Mouse (Mus musculus) midbrain, embryonic 16.5 days (tissue): ENCODE data around the gene Unk. TPM values are rescaled to one million over a fixed set of nuclear protein-coding genes. Genes with fewer than 3 reads are reported as not detected.

Experiments
- ATAC-seq: fragments of 200-750 bp; cut with Nextera tagmentation; 2 replicates; pipeline ENCODE4 v1.8.0; 2017; ENCODE audit warnings: moderate TSS enrichment
- H3K27ac ChIP-seq: fragments of 300-500 bp; sonication (generic); 2 replicates; pipeline ENCODE4 v1.5.1; 2014; ENCODE audit warnings: mild to moderate bottlenecking, low read length, mixed read lengths
- H3K27me3 ChIP-seq: fragments of 300-500 bp; sonication (generic); 2 replicates; pipeline ENCODE4 v1.6.1; 2014; ENCODE audit warnings: low read depth, low read length, mixed read lengths; ENCODE audit not compliant: control insufficient read depth, insufficient read depth
- H3K36me3 ChIP-seq: fragments of 300-500 bp; sonication (generic); 2 replicates; pipeline ENCODE4 v1.6.1; 2014; ENCODE audit warnings: mild to moderate bottlenecking, low read length, moderate library complexity, mixed read lengths; ENCODE audit not compliant: control insufficient read depth, insufficient read depth
- H3K4me1 ChIP-seq: fragments of 300-500 bp; sonication (generic); 2 replicates; pipeline ENCODE4 v1.6.1; 2014; ENCODE audit warnings: mild to moderate bottlenecking, low read length, mixed read lengths; ENCODE audit not compliant: control insufficient read depth, insufficient read depth
- H3K4me2 ChIP-seq: fragments of 300-500 bp; sonication (generic); 2 replicates; pipeline ENCODE4 v1.6.1; 2014; ENCODE audit warnings: mild to moderate bottlenecking, low read length, mixed read lengths
- H3K4me3 ChIP-seq: fragments of 300-500 bp; sonication (generic); 2 replicates; pipeline ENCODE4 v1.5.1; 2014; ENCODE audit warnings: low read depth, mild to moderate bottlenecking, low read length, moderate library complexity, mixed read lengths
- H3K9ac ChIP-seq: fragments of 300-500 bp; sonication (generic); 2 replicates; pipeline ENCODE4 v1.6.1; 2014; ENCODE audit warnings: low read depth, low read length, mixed read lengths
- H3K9me3 ChIP-seq: fragments of 300-500 bp; sonication (generic); replicated peaks from 2 replicates; pipeline ENCODE4 v1.6.1; 2014; ENCODE audit warnings: mild to moderate bottlenecking, low read length, mixed read lengths; ENCODE audit not compliant: control insufficient read depth, poor library complexity, severe bottlenecking
- WGBS: fragments of 180-500 bp; shearing (Covaris S2); extraction: QIAGEN DNeasy Blood & Tissue Kit; methylation state at CpG from one replicate; pipeline ENCODE4 v1.1.7; 2014; 5-methylcytosine and 5-hydroxymethylcytosine counted together
- polyA plus RNA-seq: library from polyadenylated mRNA; unstranded; fragments of >200 nt; fragmentation: Nextera tagmentation; extraction: Ambion mirVana; gene quantifications from 2 replicates; pipeline ENCODE4 v1.2.1, GENCODE M21; 2015

Unk gene
- polyA plus RNA-seq, 1 experiment from 2014 or later = 36.6 TPM

DNA sequence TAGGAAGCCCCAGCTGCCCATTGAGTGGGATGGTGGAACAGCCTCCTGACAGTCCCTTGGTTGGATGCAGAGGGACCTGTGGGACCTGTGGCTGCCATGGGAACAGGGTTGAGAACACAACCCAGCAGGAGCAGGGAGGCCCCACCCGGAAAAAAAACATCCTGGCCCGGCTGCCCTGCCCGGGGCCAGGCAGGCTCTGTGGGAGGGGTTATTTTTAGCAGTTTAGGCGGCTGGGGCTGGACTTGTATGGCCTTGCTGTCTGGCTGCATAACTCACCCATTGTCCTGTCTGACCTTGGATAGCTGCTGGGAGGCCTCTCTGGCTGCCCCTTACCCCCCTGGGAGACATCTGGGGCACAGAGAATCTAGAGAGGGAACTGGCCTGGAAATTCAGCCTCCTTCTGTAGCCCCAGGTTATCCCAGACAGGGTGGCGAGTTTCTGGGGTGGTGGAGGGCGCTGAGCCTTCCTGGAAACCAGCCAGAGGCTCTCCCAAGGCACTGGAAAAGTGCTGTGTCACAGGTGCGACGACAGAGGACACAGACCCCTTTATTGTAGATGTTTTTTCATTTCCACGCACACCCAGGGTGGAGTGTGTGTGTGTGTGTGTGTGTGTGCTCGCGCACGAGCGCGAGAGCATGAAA, 74.0 kb downstream of the Unk start:
- Histone ChIP-seq H3K4me3 (no peak overlapping the region), H3K27me3 (peaks cover 35% of the 10 kb centered on the region), H3K4me1 (0 out of 2 replicates have a peak, but pooled peaks cover 5% of the 10 kb centered on the region), H3K27ac (0 out of 2 replicates have a peak overlapping the region, but pooled peaks have one; percentile 29), H3K9ac (peak overlapping the region; percentile 12; the same call in 1 of the 2 replicates), H3K36me3 (no peaks in the 10 kb centered on the region), H3K4me2 (no peak overlapping the region), H3K9me3 (no peaks in the 10 kb centered on the region)
- 40% methylated on average over 14 of the region's 14 CpGs for WGBS
- ATAC-seq = no peak

DNA sequence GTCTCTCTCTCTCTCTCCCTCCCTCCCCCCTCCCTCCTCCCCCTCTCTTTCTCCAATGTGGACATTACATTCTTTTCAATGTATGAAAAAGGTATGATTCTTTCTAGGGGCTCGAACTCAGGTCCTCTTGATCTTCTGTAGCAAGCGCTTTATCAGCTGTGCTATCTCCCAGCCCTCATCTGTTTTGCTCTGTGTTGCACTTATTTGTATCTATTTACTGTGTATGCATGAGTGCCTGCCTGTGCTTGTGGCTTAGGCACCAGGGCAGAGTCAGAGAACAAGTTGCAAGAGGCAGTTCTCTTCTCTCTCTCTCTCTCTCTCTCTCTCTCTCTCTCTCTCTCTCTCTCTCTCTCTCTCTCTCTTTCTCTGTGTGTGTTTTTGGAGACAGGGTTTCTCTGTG, 74.9 kb downstream of the Unk start:
- Histone ChIP-seq H3K36me3 (no peaks in the 10 kb centered on the region), H3K9ac (no peak overlapping the region), H3K4me3 (no peak overlapping the region), H3K4me1 (peaks cover 10% of the 10 kb centered on the region; the same call in 1 of the 2 replicates), H3K27ac (no peak overlapping the region), H3K9me3 (no peaks in the 10 kb centered on the region), H3K27me3 (peaks cover 44% of the 10 kb centered on the region), H3K4me2 (no peak overlapping the region)
- 92% methylated on average over 2 of the region's 2 CpGs for WGBS
- ATAC-seq = no peak

DNA sequence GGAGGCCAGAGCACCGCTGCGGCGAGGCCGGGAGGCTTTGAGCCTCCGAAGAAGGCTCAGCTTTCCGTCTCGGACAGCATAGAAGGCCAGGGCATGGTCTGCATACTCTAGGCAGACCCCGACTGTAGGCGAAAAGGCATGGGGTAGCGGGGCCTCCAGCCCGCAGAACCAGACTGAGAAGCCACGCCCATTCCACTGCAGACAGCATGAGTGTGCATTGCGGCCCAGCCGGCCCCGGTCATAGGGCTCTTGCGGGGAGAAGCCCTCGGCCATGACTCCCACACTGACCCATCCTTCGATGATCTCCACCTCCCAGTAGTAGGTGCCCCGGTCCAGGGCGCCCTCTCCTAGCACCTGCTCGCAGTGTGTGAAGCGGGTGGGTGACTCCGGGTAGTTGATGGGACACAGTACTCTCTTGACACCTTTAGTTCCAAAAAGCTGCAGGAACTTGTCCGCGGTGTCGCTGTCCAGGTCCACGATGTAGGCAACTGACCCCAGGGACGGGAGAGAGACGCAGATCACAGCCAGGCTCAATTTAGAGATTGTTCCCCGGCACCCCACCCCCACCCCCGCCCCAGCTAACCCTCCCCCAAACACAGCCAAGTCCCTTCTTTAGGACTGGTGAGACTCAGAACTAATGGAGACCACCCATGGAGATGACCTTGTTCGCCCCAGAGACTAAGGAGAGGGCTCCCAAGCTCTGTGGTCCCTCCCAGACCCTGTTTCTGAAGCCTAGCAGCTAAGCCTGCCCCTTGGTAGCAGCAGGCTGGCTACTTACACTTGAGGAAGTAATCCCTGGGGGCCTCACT, 76.2 kb downstream of the Unk start:
- Histone ChIP-seq H3K27me3 (peaks cover 53% of the 10 kb centered on the region), H3K4me3 (no peak overlapping the region), H3K27ac (no peak overlapping the region), H3K9me3 (no peaks in the 10 kb centered on the region), H3K4me1 (peaks cover 10% of the 10 kb centered on the region; the same call in 1 of the 2 replicates), H3K36me3 (no peaks in the 10 kb centered on the region), H3K4me2 (no peak overlapping the region; the same call in 1 of the 2 replicates), H3K9ac (no peak overlapping the region)
- no peak for ATAC-seq
- 23% methylated on average over 32 of the region's 32 CpGs for WGBS

DNA sequence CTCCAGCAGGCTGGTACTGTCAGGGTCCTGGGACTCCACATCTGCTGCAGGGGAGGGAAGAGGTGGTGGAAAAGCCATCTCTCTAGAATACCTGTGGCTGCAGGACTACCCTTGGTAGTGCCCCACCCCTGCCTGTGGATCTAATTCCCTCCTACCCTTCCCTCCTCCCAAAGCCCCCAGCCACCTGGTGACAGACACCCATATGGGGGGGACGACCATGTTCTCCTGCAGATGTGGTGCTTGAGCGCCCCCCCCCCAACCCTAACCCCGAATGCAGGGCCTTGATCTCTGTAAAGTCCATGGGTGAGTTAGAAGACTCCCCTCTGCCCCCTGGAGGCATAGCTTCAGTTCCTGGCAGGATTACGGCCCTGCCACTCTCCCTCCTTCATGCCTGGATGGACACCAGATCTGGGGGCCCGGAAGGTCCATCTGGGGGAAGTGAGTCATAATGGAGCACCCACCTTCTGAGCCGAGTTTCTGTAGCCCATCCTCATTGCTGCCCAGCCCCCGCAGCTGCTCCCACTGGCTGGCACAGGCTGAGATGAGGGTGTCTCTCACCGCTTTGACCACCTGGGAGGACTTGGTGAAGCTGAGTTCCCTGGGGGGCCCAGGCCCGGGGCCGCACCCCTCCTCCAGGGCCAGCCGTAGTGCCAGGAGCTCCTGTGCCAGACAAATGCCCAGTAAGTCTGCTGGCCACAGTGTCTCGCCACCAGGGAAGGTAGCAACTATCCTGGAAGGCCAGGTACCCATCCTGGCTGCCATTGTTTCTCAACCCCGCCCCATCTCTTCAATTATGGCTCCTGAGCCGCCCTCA, 77.0 kb downstream of the Unk start:
- ATAC-seq = no peak
- peak overlapping the region; percentile 30; the same call in 1 of the 2 replicates for H3K4me2 ChIP-seq

DNA sequence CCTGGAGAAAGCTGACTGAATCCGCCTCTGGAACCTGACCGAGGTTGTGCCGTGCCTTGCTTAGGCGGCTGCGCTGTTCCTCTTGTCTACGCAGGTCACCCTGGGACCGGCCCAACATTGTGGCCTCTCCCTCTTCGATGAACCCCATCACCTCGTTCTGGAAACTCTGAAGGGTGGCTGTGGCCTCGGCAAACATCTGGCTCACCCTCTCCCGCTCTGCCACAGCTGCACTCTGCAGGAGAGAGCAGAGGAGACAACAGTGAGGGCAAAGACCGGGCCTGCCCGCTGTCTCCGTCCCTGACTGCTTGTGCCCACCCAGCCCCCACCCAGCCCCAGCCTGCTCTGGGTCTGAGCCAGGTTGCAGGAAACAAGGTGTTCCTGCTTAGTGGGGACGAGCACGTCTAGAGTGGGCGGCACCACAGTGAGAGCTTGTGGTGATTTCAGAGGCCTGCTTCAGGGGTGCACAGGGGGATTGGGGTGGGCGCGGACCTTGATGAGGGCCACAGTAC, 77.7 kb downstream of the Unk start:
- Histone ChIP-seq H3K9ac (peak overlapping the region; percentile 46), H3K27me3 (peaks cover 53% of the 10 kb centered on the region), H3K9me3 (no peaks in the 10 kb centered on the region), H3K4me2 (peak overlapping the region; percentile 30; the same call in 1 of the 2 replicates), H3K36me3 (no peaks in the 10 kb centered on the region), H3K27ac (no peak overlapping the region), H3K4me1 (peaks cover 10% of the 10 kb centered on the region; the same call in 1 of the 2 replicates), H3K4me3 (no peak overlapping the region)
- 11% methylated on average over 19 of the region's 19 CpGs for WGBS
- no peak for ATAC-seq

More for the DNA sequence above, 77.0 kb downstream of the Unk start:
- H3K36me3 ChIP-seq = no peaks in the 10 kb centered on the region
- WGBS = 21% methylated on average over 14 of the region's 14 CpGs
- peaks cover 53% of the 10 kb centered on the region for H3K27me3 ChIP-seq
- no peak overlapping the region for H3K27ac ChIP-seq
- H3K4me1 ChIP-seq = peaks cover 10% of the 10 kb centered on the region; the same call in 1 of the 2 replicates
- peak overlapping the region; percentile 46 for H3K9ac ChIP-seq
- H3K9me3 ChIP-seq = no peaks in the 10 kb centered on the region
- H3K4me3 ChIP-seq = no peak overlapping the region

DNA sequence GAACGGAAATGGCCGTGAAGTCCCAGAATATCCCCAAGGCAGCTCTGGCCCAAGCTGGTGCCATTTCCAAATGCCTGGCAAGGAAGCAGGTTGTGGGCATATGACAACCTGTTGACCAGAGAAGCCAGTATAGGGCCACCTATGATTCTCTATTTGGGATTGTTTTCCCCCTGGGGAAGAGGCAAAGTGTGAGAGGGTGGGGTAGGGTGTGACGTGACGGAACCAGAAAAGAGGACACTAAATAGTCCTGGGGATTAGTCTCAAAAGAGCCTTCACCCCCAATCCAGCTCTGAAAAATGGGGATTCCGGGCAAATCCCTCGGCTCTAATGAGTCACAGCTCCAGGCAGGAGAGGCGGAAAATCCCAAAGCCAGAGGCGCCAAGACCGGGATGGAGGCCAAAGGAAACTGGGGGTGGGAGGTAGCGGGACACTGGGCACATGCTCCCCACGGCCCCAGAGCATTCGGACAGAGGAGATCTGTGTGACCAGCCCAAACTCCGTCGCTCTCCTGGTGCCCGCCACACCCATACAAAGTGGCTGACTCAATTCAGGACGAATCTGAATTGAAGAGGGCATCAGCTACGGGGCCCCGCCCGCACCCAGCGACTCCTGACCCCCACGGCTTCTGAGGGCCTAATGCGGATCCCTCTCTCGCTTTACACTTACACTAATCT, 78.5 kb downstream of the Unk start:
- Histone ChIP-seq H3K4me1 (peaks cover 10% of the 10 kb centered on the region; the same call in 1 of the 2 replicates), H3K27me3 (peaks cover 53% of the 10 kb centered on the region), H3K9me3 (no peaks in the 10 kb centered on the region), H3K4me3 (peak overlapping the region; percentile 39; the same call in 1 of the 2 replicates), H3K4me2 (peak overlapping the region; percentile 61), H3K9ac (no peak overlapping the region), H3K36me3 (no peaks in the 10 kb centered on the region), H3K27ac (no peak overlapping the region)
- under 1% methylated on average over 23 of the region's 23 CpGs for WGBS
- no peak for ATAC-seq

DNA sequence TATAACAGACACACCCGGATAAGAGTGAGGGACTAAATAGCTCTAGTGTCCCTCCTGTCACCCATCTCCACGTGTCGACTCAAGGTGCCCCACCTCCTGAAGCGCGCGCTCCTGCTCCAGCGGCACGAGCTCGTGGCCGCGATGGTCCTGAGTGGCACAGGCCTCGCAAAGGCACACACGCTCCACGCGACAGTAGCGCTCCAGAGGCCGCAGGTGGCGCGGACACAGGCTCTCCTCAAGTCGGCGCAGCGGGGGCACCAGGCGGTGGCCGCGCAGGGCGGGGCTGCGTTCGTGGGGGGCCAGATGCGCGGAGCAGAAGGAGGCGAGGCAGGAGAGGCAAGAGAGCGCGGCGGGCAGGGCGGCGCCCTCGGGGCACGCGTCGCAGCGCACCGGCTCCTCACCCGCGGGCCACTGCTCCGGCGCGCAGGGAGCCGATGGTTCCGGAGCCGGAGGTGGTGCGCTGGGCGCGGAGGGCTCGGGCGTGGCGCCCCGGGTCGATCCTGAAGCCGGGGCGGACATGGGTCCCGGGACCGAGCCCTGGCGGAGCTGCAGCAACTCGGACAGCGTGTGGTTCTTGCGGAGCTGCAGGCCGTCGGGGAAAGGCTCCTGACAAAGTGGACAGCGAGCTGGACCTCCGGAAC, 79.4 kb downstream of the Unk start:
- Histone ChIP-seq H3K4me3 (peak overlapping the region; percentile 39), H3K4me1 (peaks cover 10% of the 10 kb centered on the region; the same call in 1 of the 2 replicates), H3K27ac (no peak overlapping the region), H3K9ac (peak overlapping the region; percentile 52), H3K27me3 (peaks cover 53% of the 10 kb centered on the region), H3K4me2 (peak overlapping the region; percentile 61), H3K9me3 (no peaks in the 10 kb centered on the region), H3K36me3 (no peaks in the 10 kb centered on the region)
- 1% methylated on average over 68 of the region's 70 CpGs for WGBS
- no peak for ATAC-seq

DNA sequence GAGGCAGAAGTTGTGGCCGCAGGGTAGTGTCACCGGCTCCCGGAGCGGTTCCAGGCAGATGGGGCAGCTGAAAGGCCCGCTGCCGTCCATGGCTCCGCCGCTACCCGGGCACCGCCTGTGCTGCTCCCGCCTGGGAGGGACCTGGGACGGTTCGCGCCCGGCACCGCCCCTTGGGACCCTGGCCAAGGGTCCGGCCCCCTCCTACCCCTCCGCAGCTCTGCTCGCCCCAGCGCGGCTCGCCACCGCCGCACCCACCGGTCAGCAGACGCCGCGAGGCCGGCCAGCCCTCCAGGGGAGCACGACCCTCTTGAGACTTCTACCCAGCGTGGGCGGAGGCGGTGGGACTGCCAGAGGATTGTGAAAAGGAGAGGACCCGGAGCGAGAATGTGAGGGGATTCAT, 80.0 kb downstream of the Unk start:
- peak overlapping the region; percentile 61 for H3K4me2 ChIP-seq
- no peak overlapping the region for H3K27ac ChIP-seq
- 2% methylated on average over 31 of the region's 35 CpGs for WGBS
- no peaks in the 10 kb centered on the region for H3K9me3 ChIP-seq
- H3K4me3 ChIP-seq = peak overlapping the region; percentile 39
- ATAC-seq = peak; percentile 66; the same call in 1 of the 2 replicates
- no peaks in the 10 kb centered on the region for H3K36me3 ChIP-seq
- peak overlapping the region; percentile 52 for H3K9ac ChIP-seq
- peaks cover 53% of the 10 kb centered on the region for H3K27me3 ChIP-seq
- peaks cover 10% of the 10 kb centered on the region; the same call in 1 of the 2 replicates for H3K4me1 ChIP-seq
